Mouse (Mus musculus): Measurements from ENCODE around the gene Nfia.

DNA sequence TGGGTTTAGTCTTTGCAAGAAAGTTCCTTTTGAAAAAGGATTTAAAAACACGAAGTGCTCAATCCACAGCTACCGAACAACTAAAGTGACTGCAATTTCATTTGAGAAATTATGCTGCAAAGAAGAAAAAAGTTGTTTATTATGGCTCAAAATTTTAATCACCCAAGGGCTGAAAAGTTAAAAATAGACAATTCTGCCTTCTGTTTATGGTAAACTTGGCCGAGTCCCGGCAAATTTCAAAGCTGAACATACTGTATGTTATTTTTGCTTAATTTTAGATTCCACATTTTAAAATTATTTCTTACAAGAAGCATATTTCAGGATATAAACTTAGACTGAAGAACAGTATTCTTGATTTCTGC lies 59.7 kb downstream of the Nfia start:
- TF ChIP-seq POLR2A (IDR thresholded peaks at IDR 0.05; ENCODE audit: control insufficient read depth, low read depth, low read length) (no peak), CTCF (IDR thresholded peaks at IDR 0.05; ENCODE audit: control insufficient read depth, insufficient read depth, insufficient replicate concordance, low read depth, low read length) (no peak)
